Mouse (Mus musculus) G1E (cell line): ENCODE results near the gene Cbx7. TPM values are rescaled to one million over a fixed set of nuclear protein-coding genes. Genes with fewer than 3 reads are reported as not detected.

ENCODE experiments used
- ATAC-seq: 2 replicates; pipeline ENCODE4 v1.8.0; 2016; ENCODE audit warnings: mild to moderate bottlenecking; ENCODE audit not compliant: insufficient number of reproducible peaks, poor library complexity, low FRiP score, severe bottlenecking; ENCODE audit errors: extremely low read depth
- DNase-seq: peaks from one replicate; pipeline ENCODE4 v3.0.0; 2012; ENCODE audit warnings: low spot score
- H3K27me3 ChIP-seq: 2 replicates; pipeline ENCODE4 v1.6.1; 2012; ENCODE audit warnings: mild to moderate bottlenecking, low read length, inconsistent platforms; ENCODE audit not compliant: insufficient read depth
- H3K36me3 ChIP-seq: replicated peaks from 2 replicates; pipeline ENCODE3; 2012; ENCODE audit warnings: mild to moderate bottlenecking, inconsistent platforms
- H3K4me1 ChIP-seq: 2 replicates; pipeline ENCODE4 v1.6.1; 2012; ENCODE audit warnings: low read depth, low read length, inconsistent platforms, mixed read lengths; ENCODE audit not compliant: insufficient read depth
- H3K4me3 ChIP-seq: 2 replicates; pipeline ENCODE4 v1.5.1; 2012; ENCODE audit warnings: low read depth, mild to moderate bottlenecking, inconsistent platforms, low read length, moderate library complexity, mixed read lengths
- H3K9me3 ChIP-seq: replicated peaks from 2 replicates; pipeline ENCODE4 v1.6.1; 2012; ENCODE audit warnings: inconsistent platforms
- CTCF ChIP-seq: IDR thresholded peaks from 2 replicates; pipeline ENCODE4 v1.5.1; 2012; ENCODE audit warnings: low read depth, low read length, inconsistent platforms, mixed read lengths
- GATA1 ChIP-seq: IDR thresholded peaks from 2 replicates; pipeline ENCODE4 v1.6.1; 2012; ENCODE audit warnings: borderline replicate concordance, low read length, inconsistent platforms, mixed read lengths
- GATA2 ChIP-seq: IDR thresholded peaks from 2 replicates; pipeline ENCODE4 v1.6.1; 2012; ENCODE audit warnings: low read depth, low read length, inconsistent platforms, borderline replicate concordance
- POLR2AphosphoS5 ChIP-seq: IDR thresholded peaks from 2 replicates; pipeline ENCODE4 v1.6.1; 2012; ENCODE audit warnings: low read depth, low read length, inconsistent platforms; ENCODE audit not compliant: insufficient replicate concordance
- TAL1 ChIP-seq: conservative IDR thresholded peaks from 2 replicates; pipeline ENCODE4 v1.6.1; 2012; ENCODE audit warnings: low read depth, low read length, inconsistent platforms, mixed read lengths
- polyA plus RNA-seq: library from polyadenylated mRNA; stranded (reverse); fragments of >175 nt; gene quantifications from 2 replicates; pipeline ENCODE4 v1.2.3, GENCODE M21; 2012
- total RNA-seq, 2 experiments: library from RNA; stranded (forward) in 1 of 2; stranded (reverse) in 1 of 2; fragments of 200-1000 nt in 1 of 2; fragments of >200 nt in 1 of 2; fragmentation: Nextera tagmentation in 1 of 2; gene quantifications; 2 replicates each; pipeline ENCODE4 v1.2.3; 2014 to 2017

Gene Cbx7
- total and polyA plus RNA-seq, 3 experiments = 2.7 to 9.5 (median 8.4) TPM

DNA sequence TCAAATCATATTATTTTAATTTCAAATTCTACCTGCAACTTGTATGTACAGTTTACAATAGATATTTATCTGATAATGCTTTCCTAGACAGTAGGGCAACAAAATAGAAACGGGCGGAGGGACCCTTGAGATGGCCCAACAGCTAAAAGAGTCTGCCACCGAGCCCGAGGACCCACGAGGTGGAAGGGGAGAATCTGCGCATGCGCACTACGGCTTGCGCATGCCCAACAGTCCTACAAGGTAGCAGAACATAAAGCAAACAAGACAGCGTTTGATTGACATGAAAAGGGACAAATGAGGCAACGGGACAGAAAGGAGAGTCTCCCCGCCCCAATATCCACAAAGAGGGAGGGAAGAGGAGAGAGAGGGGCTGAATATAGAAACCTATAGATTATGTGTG, 31.9 kb downstream of the Cbx7 start:
- TF ChIP-seq GATA2 (no peak), CTCF (no peak), GATA1 (no peak), TAL1 (no peak)
- DNase-seq (no peak), ATAC-seq (no peak)
- H3K9me3 ChIP-seq = no peaks in the 10 kb centered on the region
- no peaks in the 10 kb centered on the region for H3K36me3 ChIP-seq
- H3K4me3 ChIP-seq = no peak overlapping the region
- peaks cover 27% of the 10 kb centered on the region for H3K27me3 ChIP-seq
- peaks cover 2% of the 10 kb centered on the region; the same call in 1 of the 2 replicates for H3K4me1 ChIP-seq

DNA sequence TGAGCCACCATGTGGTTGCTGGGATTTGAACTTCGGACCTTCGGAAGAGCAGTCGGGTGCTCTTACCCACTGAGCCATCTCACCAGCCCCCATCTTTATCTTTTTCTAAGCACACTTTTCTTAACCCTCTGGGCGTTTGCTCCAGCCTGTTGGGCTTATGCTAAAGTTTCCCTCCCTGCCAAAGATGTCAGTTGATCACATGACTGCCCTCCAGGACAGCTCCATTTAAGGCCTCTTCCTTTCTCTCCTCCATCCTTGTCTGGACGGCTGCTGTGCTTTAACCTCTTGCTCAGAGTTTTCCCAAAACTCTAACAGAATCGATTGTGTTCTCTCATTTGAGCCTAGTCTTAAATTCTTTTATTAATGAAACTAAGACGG, 34.6 kb downstream of the Cbx7 start:
- no peaks in the 10 kb centered on the region for H3K9me3 ChIP-seq
- H3K36me3 ChIP-seq = no peaks in the 10 kb centered on the region
- no peak for TF ChIP-seq POLR2AphosphoS5
- TF ChIP-seq TAL1 = no peak
- no peak for TF ChIP-seq GATA2
- no peak for TF ChIP-seq GATA1
- TF ChIP-seq CTCF = no peak
- H3K27me3 ChIP-seq = peaks cover 27% of the 10 kb centered on the region
- H3K4me3 ChIP-seq = no peak overlapping the region
- peaks cover 27% of the 10 kb centered on the region for H3K4me1 ChIP-seq
- DNase-seq (no peak), ATAC-seq (no peak)

DNA sequence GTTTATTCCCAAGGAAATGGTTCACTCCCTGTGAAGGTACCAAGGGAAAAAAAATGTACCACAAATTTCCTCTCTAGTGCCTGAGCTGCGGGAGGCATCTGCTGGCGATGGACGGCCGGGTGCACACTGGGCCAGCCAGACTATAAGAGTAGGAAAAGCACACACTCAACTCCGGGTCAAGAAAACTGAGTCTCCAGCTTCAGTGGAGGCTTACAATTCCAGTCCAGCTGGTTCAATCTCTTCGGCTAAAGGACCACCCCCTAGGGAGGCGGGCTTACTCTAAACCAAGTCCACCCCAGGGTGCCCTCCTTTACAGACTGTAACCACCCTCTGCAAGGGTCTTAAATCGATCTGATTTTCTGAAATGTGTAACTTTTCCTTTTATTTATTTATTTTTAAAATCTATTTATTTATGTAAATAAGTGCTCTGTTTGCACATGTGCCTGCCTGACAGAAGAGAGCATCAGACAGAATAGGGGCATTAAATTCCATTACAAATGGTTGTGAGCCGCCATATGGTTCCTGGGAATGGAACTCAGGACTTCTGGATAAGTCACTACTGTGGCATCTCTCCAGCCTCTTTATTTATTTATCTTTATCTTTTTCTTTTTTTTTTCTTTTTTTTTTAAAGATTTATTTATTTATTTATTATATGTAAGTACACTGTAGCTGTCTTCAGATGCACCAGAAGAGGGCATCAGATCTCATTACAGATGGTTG, 35.1 kb downstream of the Cbx7 start:
- Histone ChIP-seq H3K36me3 (no peaks in the 10 kb centered on the region), H3K4me1 (peaks cover 28% of the 10 kb centered on the region), H3K9me3 (no peaks in the 10 kb centered on the region), H3K4me3 (no peak overlapping the region), H3K27me3 (peaks cover 27% of the 10 kb centered on the region)
- ATAC-seq = no peak
- DNase-seq = no peak
- TF ChIP-seq TAL1 = no peak
- TF ChIP-seq GATA2 = no peak
- no peak for TF ChIP-seq GATA1
- no peak for TF ChIP-seq CTCF
- TF ChIP-seq POLR2AphosphoS5 = no peak

DNA sequence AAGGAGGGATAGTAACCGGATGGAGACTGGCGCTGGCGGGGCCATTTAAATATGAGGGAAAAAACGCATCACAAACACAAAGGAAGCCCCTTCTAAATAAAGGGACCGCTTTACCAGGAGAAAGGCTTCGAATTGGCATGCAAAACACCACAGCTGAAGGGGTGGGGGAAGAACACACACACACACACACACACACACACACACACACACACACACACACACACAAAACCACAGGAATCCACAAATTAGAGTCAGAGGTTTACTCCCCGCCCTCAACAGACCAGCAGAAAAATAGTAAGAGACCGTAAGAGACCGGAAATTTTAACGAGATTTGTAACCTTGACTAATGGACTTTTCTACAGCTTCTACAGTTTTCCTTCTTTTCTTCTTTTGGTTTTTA, 36.1 kb downstream of the Cbx7 start:
- no peak for ATAC-seq
- H3K9me3 ChIP-seq = no peaks in the 10 kb centered on the region
- H3K36me3 ChIP-seq = peaks cover 6% of the 10 kb centered on the region
- H3K4me1 ChIP-seq = peaks cover 34% of the 10 kb centered on the region
- TF ChIP-seq CTCF (no peak), GATA1 (no peak), POLR2AphosphoS5 (no peak), TAL1 (no peak), GATA2 (no peak)
- no peak overlapping the region for H3K4me3 ChIP-seq
- H3K27me3 ChIP-seq = peaks cover 27% of the 10 kb centered on the region
- no peak for DNase-seq

DNA sequence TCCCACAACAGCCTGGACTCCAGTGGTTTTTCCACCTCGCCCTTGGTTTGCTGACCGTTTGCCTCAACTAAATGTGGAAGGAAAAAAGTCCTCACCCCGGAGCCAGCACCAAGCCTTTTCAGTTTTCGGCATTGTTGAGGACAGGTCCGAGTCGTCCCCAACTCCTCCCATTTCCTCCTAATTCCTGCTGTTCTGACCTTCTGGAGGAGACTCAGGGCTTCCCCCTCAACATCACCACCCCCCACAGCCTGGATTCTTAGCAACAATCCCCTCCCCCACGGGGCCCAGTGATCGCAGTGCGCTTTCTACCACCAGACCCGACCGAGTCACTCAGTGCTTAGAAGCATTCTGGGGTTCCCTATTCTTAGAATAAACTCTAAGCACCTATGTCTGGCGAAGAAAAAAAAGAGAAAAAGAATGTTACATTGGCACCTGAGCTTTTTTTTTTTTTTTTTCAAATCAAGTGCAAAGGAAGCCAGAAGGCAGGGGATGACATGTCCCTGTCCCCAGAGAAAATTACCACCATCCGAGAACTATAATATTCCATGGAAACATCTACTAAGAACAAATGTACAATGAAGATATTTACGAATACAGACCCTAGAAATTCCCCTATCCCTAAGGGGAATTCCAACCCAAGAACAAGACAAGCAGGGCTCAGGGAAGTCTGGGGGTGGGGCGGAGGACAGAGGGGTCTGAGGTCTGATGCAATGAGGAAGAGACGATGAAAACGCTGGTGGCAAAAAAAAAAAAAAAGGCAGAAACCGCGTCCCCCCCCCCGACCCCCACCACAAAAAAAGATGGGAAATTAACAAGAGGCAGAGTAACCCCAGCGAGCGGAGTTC, 37.0 kb downstream of the Cbx7 start:
- DNase-seq = peak; percentile 40
- Histone ChIP-seq H3K27me3 (peaks cover 24% of the 10 kb centered on the region), H3K4me3 (peak overlapping the region; percentile 56; the same call in 1 of the 2 replicates), H3K36me3 (peaks cover 12% of the 10 kb centered on the region), H3K9me3 (no peaks in the 10 kb centered on the region), H3K4me1 (peaks cover 41% of the 10 kb centered on the region)
- no peak for TF ChIP-seq TAL1
- ATAC-seq = no peak

DNA sequence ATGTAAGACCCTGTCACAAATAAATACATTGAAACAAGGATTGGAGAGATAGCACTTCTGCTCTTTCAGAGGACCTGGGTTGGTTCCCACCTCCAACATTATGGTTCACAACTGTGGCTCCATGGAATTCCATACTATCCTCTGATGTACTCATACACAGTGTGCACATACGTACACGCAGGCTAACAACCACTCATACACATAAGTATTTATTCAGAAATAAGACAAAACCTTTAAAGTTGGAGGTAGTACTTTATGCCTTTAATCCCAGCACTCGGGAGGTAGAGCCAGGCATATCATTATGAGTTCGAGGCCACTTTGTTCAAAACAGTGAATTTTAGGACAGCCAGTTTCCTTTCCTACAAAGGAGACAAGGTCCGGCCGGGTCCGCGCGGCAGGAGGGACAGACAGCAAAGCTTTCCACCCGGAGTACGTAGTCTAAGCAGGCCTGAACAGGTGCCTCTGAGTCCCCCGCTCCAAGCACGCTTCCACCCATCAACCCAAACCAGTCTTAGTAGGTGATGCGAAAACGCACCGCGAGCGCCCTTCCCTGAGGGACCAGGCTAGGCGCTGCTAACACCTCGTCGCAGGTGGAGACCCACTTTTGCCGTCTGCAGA, 37.8 kb downstream of the Cbx7 start:
- H3K4me3 ChIP-seq = peak overlapping the region; percentile 80; the same call in 1 of the 2 replicates
- H3K4me1 ChIP-seq = peaks cover 48% of the 10 kb centered on the region
- DNase-seq = no peak
- TF ChIP-seq GATA1 = no peak
- TF ChIP-seq GATA2 = no peak
- TF ChIP-seq CTCF = no peak
- H3K27me3 ChIP-seq = peaks cover 24% of the 10 kb centered on the region
- no peaks in the 10 kb centered on the region for H3K9me3 ChIP-seq
- no peak for ATAC-seq
- peaks cover 12% of the 10 kb centered on the region for H3K36me3 ChIP-seq
